Mouse (Mus musculus): ENCODE measurements around the gene Sec61g. TPM values are rescaled to one million over a fixed set of nuclear protein-coding genes. Genes with fewer than 3 reads are reported as not detected.

Gene Sec61g
- 42.9 and 51.6 TPM in 2 replicates for polyA plus RNA-seq (2015; fragmentation: Nextera tagmentation; extraction: Ambion mirVana)

GRCm38 (mm10) chr11:16508052-16508654 is at the start of gene Sec61g:
Sec61g (minus strand) TSS chr11:16508484.

Other genes starting within 250 kb of the Sec61g start
- 1.8 and 3.3 TPM in 2 replicates for gene Egfr, start 243.7 kb upstream of the Sec61g start, polyA plus RNA-seq (2015; fragmentation: Nextera tagmentation; extraction: Ambion mirVana)

All from spleen, postnatal 0 days (tissue).